Mouse (Mus musculus) T-cell, adult 2 months (primary cell): ENCODE data around the gene Lrrc72.

Experiments used
- DNase-seq: peaks from one replicate; pipeline ENCODE4 v3.0.0; 2022; ENCODE audit warnings: low spot score

Lrrc72 gene

DNA sequence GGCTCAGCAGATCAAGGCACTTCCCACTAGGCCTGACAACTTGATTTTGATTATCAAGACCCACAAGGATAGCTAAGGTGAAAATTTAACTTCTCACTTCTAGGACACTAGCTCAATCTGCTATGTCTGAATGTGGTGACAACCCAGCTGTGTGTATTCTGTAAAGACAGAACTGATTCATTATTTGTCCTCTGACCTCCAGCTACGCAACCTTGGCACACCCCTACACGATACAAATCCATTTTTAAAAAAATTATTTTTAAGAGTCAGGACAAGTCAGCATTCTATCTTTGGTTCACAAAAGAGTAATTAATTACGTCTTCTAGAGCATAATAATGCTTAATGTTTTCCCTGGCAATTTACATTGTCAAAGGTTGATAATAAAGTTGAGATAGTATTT, 63.6 kb downstream of the Lrrc72 start:
- DNase-seq = no peak

DNA sequence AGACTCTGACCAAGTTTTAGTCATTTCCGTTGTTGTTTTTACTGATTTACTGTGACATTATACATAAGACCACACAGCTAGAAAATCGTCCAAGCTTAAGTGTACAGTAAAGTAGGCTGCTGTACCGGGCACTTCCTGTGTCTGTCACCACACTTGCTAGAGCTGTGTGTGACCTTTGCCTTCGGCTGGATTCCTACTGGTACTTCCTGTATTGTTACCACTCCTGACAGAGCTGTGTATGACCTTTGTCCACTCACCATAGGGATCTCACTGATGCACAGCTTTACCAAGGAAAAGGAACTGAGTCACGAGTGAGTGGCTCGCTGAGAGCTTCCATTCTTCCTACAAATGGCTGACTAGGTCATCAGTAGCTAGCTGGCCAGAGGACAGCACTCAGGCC, 66.1 kb downstream of the Lrrc72 start:
- no peak for DNase-seq

DNA sequence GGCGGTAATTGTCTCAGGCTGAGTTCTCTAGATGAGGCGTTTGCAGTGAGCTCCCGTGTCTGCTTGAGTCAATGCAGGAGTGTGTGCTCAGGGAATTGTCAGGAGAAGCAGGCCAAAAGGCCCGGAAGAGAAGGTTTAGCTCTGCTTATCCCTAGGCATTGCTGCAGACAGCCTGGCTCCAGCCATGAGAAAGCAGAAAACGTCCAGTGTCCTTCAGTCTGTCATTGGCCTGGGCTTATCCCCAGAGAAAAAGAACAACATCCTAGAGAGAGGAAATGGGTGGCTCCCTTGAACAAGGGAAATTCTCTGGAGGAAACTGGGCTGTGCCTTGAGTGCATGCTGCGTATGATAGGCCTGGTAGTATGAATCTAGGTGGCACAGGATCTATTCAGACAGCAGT, 70.6 kb downstream of the Lrrc72 start:
- DNase-seq = no peak

DNA sequence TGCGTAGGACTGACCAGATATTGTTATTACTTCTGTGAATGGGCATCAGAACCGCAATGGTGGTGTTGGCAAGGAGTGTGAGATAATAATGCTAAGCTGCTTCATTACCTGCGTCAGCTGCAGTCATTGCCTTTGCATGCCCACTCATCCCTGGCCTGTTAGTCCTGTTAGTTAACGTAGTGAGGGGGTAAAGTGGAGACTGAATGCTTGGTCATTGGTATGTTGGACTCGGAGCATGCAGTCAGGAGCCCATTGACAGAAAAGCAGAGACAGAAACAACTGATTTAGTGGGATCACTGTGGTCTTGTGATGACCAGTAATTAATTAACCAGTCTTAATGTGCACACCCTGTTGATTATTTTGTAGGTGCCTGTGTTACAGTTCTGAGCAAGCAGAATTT, 76.0 kb downstream of the Lrrc72 start:
- DNase-seq = no peak

DNA sequence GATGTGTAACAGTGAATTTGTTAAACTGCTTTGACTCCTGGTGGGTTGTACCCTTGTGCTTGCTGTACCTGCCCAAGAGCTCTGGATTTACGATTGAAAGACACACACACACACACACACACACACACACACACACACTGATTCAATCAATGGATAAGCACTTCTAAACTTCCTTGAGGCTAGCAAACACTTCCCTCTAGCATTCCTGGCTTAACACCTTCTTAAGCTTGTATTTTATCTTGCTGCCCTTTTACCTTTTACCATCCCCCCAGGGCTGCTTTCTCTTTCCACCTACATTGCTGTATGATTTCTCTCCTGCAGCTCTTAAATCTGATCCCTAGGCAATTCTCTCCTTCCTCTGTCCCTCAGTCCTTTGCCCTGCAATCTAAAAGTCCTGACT, 87.9 kb downstream of the Lrrc72 start:
- no peak for DNase-seq

DNA sequence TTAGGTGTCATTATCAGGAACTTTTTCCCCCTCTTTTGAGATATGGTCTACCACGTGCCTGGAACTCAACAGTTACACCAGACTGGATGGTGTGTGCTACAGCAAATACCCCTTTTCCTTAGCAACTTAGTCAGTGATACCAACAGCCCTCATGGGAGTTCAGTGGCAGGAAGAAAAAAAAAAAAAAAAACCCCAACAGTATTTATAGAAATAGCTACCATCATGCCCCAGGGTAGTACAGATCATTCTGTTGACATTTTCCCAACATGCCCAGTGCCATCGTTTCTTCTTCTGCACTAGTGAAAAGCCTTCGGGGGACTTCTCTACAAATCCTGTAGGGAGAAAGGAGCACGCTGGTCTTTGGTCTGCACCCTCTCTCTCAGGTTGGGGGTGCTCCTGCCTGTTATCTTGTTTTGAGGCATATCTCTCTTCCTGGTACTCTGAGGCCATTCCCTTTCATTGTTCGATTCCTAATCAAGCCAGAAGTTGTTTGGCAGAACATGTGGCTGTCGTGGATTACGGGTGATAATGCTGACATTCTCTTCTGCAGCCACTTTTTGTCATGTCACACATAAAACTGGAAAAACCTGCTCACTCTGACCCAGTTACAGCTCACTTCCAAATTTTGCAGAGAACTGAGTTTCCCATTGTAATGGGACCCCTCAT, 88.9 kb downstream of the Lrrc72 start:
- no peak for DNase-seq
